Mouse (Mus musculus): ENCODE results near the gene Dkk3. TPM values are rescaled to one million over a fixed set of nuclear protein-coding genes. Genes with fewer than 3 reads are reported as not detected.
"Not testable (repeated sequence)": the region's sequence is repeated elsewhere in the genome, so short reads cannot be mapped to it uniquely, and the experiment has no call there.

Dkk3 gene
- total RNA-seq, 2 experiments from 2014 or later, result 44.8 to 46.7 TPM

- no peak for DNase-seq (ENCODE audit: low spot score)
- intact Hi-C loops (cut with DNase I), result no loop called here
Observed at GRCm38 (mm10) chr7:112133277-112133676, 25.6 kb downstream of the Dkk3 start.

GRCm38 (mm10) chr7:112132005-112132404, 26.9 kb downstream of the Dkk3 start:
- no peak for DNase-seq (ENCODE audit: low spot score)
- intact Hi-C loops (cut with DNase I), result no loop called here

- no peak for DNase-seq (ENCODE audit: low spot score)
- intact Hi-C loops (cut with DNase I), result no loop called here
Observed at GRCm38 (mm10) chr7:112130660-112131059, 28.2 kb downstream of the Dkk3 start.

GRCm38 (mm10) chr7:112129851-112130250, 29.0 kb downstream of the Dkk3 start:
- DNase-seq (ENCODE audit: low spot score), result no peak
- intact Hi-C loops (cut with DNase I), result no loop called here

GRCm38 (mm10) chr7:112128810-112129209, 30.0 kb downstream of the Dkk3 start:
- intact Hi-C loops (cut with DNase I), result no loop called here
- DNase-seq (ENCODE audit: low spot score), result no peak

- no peak for DNase-seq (ENCODE audit: low spot score)
- intact Hi-C loops (cut with DNase I), result no loop called here
Observed at GRCm38 (mm10) chr7:112127954-112128353, 30.9 kb downstream of the Dkk3 start.

GRCm38 (mm10) chr7:112127085-112127637, 31.7 kb downstream of the Dkk3 start:
- intact Hi-C loops (cut with DNase I), result no loop called here
- no peak for DNase-seq (ENCODE audit: low spot score)

- DNase-seq (ENCODE audit: low spot score), result no peak
- intact Hi-C loops (cut with DNase I), result no loop called here
Observed at GRCm38 (mm10) chr7:112125625-112126260, 33.1 kb downstream of the Dkk3 start.

GRCm38 (mm10) chr7:112123612-112124011, 35.2 kb downstream of the Dkk3 start:
- intact Hi-C loops (cut with DNase I), result no loop called here
- no peak for DNase-seq (ENCODE audit: low spot score)

- intact Hi-C loops (cut with DNase I), result no loop called here
- no peak for DNase-seq (ENCODE audit: low spot score)
Observed at GRCm38 (mm10) chr7:112121866-112122500, 36.9 kb downstream of the Dkk3 start.

GRCm38 (mm10) chr7:112120861-112121810, 37.7 kb downstream of the Dkk3 start:
- DNase-seq (ENCODE audit: low spot score), result no peak
- intact Hi-C loops (cut with DNase I), result no loop called here

- DNase-seq (ENCODE audit: low spot score), result no peak
- intact Hi-C loops (cut with DNase I), result no loop called here
Observed at GRCm38 (mm10) chr7:112119248-112119647, 39.6 kb downstream of the Dkk3 start.

GRCm38 (mm10) chr7:112118086-112118485, 40.8 kb downstream of the Dkk3 start:
- intact Hi-C loops (cut with DNase I), result no loop called here
- no peak for DNase-seq (ENCODE audit: low spot score)

GRCm38 (mm10) chr7:112117501-112117900, 41.4 kb downstream of the Dkk3 start:
- DNase-seq (ENCODE audit: low spot score), result no peak
- intact Hi-C loops (cut with DNase I), result no loop called here

- DNase-seq (ENCODE audit: low spot score), result no peak
- intact Hi-C loops (cut with DNase I), result no loop called here
Observed at GRCm38 (mm10) chr7:112110638-112111372, 48.1 kb downstream of the Dkk3 start.

GRCm38 (mm10) chr7:112108757-112109156, 50.1 kb downstream of the Dkk3 start:
- DNase-seq (ENCODE audit: low spot score), result no peak
- intact Hi-C loops (cut with DNase I), result no loop called here

GRCm38 (mm10) chr7:112103816-112104215, 55.0 kb downstream of the Dkk3 start:
- intact Hi-C loops (cut with DNase I), result no loop called here

GRCm38 (mm10) chr7:112102933-112103332, 55.9 kb downstream of the Dkk3 start:
- no peak for DNase-seq (ENCODE audit: low spot score)
- intact Hi-C loops (cut with DNase I), result no loop called here

More at GRCm38 (mm10) chr7:112103816-112104215, 55.0 kb downstream of the Dkk3 start:
- no peak for DNase-seq (ENCODE audit: low spot score)

GRCm38 (mm10) chr7:112100887-112101286, 58.0 kb downstream of the Dkk3 start:
- intact Hi-C loops (cut with DNase I), result no loop called here
- DNase-seq (ENCODE audit: low spot score), result no peak

GRCm38 (mm10) chr7:112094923-112095322, 63.9 kb downstream of the Dkk3 start:
- intact Hi-C loops (cut with DNase I); DNase-seq (ENCODE audit: low spot score): not testable (repeated sequence)

Measured in heart, postnatal 25 days (tissue).